Mouse (Mus musculus) lung, postnatal 14 days (tissue): Measurements from ENCODE around the gene Slc22a5.

Source experiments
- DNase-seq: peaks from one replicate; pipeline ENCODE4 v3.0.0; 2021

Slc22a5 gene

DNA sequence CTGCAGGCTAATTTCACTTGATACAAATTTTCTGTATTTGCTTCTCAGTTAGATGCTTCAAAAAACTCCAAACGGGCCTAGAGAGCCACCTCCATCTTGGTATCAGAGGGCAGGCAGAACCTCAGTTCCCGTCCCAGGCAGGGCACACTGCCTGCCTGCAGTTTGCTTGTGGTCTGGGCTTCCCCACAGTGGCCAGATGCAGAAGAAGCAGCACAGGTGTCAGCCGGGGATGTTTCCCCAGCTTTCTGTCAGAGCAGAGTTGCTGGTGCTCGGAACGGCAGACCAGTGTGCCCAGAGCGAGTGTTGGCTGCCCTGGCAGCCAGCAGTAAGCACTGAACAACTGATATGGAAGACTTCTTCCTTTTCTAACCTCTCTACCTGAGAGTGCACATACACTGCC, 52.3 kb downstream of the Slc22a5 start:
- no peak for DNase-seq

GRCm38 (mm10) chr11:53837731-53838130, 53.7 kb downstream of the Slc22a5 start:
- no peak for DNase-seq

- DNase-seq = no peak
Measured at GRCm38 (mm10) chr11:53835379-53836010, 56.0 kb downstream of the Slc22a5 start.

GRCm38 (mm10) chr11:53825409-53825808, 66.1 kb downstream of the Slc22a5 start:
- DNase-seq = no peak

- DNase-seq = no peak
Measured at GRCm38 (mm10) chr11:53821945-53822338, 69.5 kb downstream of the Slc22a5 start.

DNA sequence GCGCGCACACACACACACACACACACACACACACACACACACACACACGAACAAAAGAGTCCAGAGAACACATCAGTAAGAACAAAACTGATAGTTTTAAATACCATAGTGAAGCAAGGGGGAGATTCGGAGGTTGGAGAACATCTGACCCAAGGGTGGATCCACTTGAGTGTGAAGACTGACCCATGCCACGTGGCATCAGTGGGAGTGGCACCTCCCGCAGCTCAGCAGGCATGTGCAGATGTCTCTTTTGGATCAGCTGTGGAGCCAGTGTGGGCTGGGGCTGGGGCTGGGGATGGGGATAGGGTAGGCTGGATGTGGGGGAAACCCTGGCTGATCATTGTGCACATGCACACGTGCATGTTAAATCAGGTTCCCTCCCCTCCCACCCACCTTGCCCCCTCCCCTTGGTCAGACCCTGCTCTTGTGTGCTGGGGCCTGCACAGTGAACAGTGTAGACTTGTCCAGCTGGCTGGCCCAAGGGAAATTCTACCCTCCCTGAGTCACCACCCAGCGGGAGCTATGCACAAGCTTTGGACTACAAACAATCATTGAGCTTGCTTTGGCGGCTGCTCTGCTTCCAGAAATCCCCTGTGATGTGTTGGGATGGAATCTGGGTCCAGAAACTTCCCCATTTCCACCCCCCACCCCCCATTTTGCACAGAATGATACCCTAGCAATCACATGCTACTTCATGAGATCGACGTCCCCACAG, 70.1 kb downstream of the Slc22a5 start:
- no peak for DNase-seq

DNA sequence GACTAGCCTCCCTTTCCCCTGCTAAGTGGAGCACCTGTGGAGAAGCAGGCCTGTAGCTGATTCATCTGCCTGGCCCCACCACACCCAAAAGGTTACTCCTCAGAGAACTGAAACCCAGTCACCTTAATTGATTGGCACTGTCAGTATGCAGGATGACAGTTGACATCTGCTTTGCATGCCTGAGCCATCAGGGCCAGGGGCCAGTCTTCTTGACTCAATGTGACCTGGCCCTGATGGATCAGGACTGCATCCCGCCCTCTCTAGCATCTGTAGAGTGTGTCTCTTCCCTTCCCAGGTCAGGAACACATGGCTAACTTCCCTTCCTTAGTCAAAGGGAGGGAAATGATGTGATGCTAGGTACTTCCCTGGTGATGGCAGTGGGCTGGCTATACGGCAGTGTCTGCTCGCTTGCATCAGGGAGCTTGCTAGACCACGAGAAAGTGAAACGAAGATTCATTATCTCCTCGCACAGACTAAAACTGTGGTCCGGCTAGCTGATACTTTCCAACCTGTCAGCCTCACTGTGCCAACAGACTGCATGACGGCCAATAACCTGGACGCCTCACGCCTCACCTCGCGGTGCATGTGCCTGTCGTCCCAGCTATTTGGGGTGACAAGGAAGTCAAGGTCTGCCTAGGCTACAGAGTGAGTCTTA, 70.8 kb downstream of the Slc22a5 start:
- no peak for DNase-seq

GRCm38 (mm10) chr11:53819511-53819910, 71.9 kb downstream of the Slc22a5 start:
- DNase-seq = no peak

DNA sequence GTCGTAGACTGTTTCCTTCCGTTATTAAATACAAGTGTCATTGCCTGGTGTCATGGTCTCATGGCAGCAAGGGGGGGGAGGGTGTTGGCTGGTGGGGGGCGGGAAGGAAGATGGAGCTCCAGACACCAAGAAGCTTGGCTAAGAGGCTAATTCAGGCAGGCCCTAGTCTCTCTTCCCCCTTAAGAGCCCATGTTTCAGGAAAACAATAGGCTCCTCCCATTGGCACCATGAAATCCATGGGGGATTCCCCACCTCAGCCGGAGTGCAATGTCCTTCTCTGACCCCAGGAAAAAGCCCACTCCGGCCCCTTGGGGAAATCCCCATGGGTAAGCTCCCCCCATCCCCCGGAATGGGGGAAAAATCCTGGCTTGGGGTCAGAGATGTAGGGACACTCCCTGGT, 72.7 kb downstream of the Slc22a5 start:
- no peak for DNase-seq

DNA sequence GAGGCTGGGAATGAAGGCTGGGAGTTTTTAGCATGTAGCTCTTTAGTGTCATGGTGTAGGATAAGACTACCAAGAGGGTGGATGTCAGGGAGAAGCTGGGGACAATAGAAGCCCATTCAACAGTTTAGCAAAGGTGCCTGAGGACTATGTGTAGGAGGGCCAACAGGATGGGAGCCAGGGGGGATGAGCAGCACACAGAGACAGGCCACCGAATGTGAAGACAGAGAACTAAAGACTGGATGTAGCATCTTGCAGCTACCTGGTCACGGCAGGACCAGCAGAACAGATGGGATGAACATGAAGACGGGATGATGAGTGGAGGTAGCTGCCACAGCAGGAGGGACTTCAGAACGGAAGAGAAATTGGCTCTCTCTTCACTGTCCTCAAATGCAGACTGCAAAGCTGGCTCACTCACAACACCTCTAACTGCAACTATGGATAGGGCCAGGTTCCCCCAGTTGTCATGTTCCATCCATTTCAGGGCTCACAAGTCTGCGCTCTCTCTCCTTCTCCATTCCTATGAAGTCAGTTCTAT, 74.6 kb downstream of the Slc22a5 start:
- DNase-seq = no peak

DNA sequence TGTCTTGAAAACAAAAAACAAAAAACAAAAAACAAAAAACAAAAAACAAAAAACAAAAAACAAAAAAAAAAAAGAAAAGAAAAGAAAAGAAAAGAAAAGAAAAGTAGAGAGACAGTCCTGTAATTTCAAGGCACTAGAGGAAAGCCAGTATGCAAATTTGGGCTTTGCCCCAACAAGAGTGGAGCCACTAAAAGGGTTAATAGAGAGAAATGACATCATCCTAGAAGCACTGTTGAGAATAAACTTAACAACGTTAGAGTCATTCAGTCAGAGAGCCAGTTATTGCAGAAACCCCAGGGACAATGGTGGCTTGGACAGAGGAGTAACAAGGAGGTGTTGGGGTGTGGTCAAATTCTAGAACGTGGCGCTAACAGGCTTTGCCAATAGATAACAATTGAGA, 76.7 kb downstream of the Slc22a5 start:
- DNase-seq = no peak
